ENCODE assay signal across 8 mouse cellular contexts in the genomic region with DNA sequence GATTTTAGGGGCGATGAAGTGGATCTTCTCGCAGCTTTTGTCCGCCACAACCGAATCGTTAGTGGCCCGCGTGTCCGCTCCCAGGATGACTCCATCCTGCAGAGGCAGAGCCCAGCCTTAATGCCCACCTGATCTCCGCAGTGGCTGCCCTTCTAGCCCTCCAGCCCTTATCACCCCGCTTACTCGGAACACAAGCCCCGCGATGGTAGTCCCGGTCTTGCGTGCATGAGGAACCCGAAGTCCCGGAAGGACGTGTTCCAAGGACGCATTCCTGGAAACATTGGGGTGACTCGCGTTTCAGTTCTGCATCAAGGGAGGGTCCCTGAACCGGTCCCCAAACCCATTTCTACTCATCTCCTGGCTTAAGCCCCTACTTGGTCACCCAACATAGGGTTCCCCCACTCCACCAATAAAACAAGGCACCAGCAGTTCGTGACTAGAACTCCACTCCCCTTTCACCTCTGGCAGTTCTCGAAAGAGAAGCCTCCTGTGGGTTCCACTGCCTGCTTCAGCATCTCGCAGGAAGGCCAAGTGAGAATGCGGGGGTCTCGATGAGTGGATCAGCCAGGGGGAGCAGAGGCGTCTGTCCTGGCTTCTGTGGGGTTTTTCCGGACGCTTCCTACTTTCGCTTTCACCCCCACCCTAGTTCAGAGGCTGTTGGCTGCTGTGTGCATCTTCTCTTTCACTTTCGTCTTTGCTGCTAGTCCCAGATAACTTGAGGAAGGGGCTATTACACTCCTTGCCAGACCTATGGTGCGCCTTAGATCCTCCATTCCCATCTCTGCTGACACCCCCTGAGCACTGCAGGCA. TPM values are rescaled to one million over a fixed set of nuclear protein-coding genes. Genes with fewer than 3 reads are reported as not detected.
DNase-seq lines count a peak whose midpoint lies in the region; ATAC-seq and TF ChIP-seq lines count a peak whose summit lies in the region.

No protein-coding gene starts in this region.

- H3K4me2 ChIP-seq in liver, embryonic 15.5 days: peak overlapping the region; percentile 93
- H3K4me2 ChIP-seq in neural tube, embryonic 13.5 days: peak overlapping the region; percentile 97

- peak overlapping the region; percentile 72 for H3K9ac ChIP-seq in liver, embryonic 15.5 days
- peak overlapping the region; percentile 83 for H3K9ac ChIP-seq in neural tube, embryonic 13.5 days

- WGBS in liver, embryonic 15.5 days (ENCODE audit: insufficient replicate concordance): under 1% methylated on average over 33 of the region's 33 CpGs
- 2% methylated on average over 33 of the region's 33 CpGs for WGBS in neural tube, embryonic 13.5 days

- peaks cover 60% of the 10 kb centered on the region for H3K36me3 ChIP-seq in G1E (replicated peaks)
- H3K36me3 ChIP-seq in liver, embryonic 15.5 days (replicated peaks): 0 out of 2 replicates have a peak, but pooled peaks cover 10% of the 10 kb centered on the region
- H3K36me3 ChIP-seq in neural tube, embryonic 13.5 days: peaks cover 11% of the 10 kb centered on the region; the same call in 1 of the 2 replicates

- ATAC-seq in G1E (ENCODE audit: extremely low read depth, insufficient number of reproducible peaks, low FRiP score, poor library complexity, severe bottlenecking): no peak
- ATAC-seq in liver, embryonic 15.5 days (ENCODE audit: insufficient read depth): peak; percentile 14
- peak; percentile 49 for ATAC-seq in neural tube, embryonic 13.5 days (ENCODE audit: low read depth)

- H3K27me3 ChIP-seq in G1E (ENCODE audit: insufficient read depth, low read length): no peaks in the 10 kb centered on the region
- no peaks in the 10 kb centered on the region for H3K27me3 ChIP-seq in liver, embryonic 15.5 days
- no peaks in the 10 kb centered on the region for H3K27me3 ChIP-seq in neural tube, embryonic 13.5 days

- TF ChIP-seq CTCF in G1E (IDR thresholded peaks at IDR 0.05; ENCODE audit: low read depth, low read length): no peak
- no peak for TF ChIP-seq CTCF in cortical plate, adult 2 months (IDR thresholded peaks at IDR 0.05; ENCODE audit: extremely low read depth, insufficient read depth, low read length)

- peaks cover 66% of the 10 kb centered on the region for H3K4me1 ChIP-seq in G1E (ENCODE audit: insufficient read depth, low read depth, low read length)
- H3K4me1 ChIP-seq in cortical plate, adult 2 months (ENCODE audit: control insufficient read depth, insufficient read depth, low read length): peaks cover 2% of the 10 kb centered on the region; the same call in 1 of the 2 replicates
- H3K4me1 ChIP-seq in liver, embryonic 15.5 days (replicated peaks): peaks cover 34% of the 10 kb centered on the region
- H3K4me1 ChIP-seq in neural tube, embryonic 13.5 days (replicated peaks): peaks cover 25% of the 10 kb centered on the region

- no peaks in the 10 kb centered on the region for H3K9me3 ChIP-seq in G1E (replicated peaks)
- no peaks in the 10 kb centered on the region for H3K9me3 ChIP-seq in liver, embryonic 15.5 days (replicated peaks)
- no peaks in the 10 kb centered on the region for H3K9me3 ChIP-seq in neural tube, embryonic 13.5 days

- peak; percentile 17; the same call in 1 of the 2 replicates for TF ChIP-seq POLR2A in cortical plate, adult 2 months (IDR thresholded peaks at IDR 0.05; ENCODE audit: extremely low read depth, insufficient read depth, low read length)

- DNase-seq in A20 (ENCODE audit: low read depth, low spot score) (peak; percentile 86), G1E (ENCODE audit: low spot score) (peak; percentile 65)
- DNase-seq in heart, adult 9 months (ENCODE audit: low spot score in 2 of 2): peak; percentile 72 to 82
- DNase-seq in kidney, adult 9 months: peak; percentile 57
- peak; percentile 57 for DNase-seq in thymus, postnatal 4 days

- peak overlapping the region; percentile 89 for H3K27ac ChIP-seq in cortical plate, adult 2 months (ENCODE audit: insufficient read depth, low read length)
- peak overlapping the region; percentile 82 for H3K27ac ChIP-seq in liver, embryonic 15.5 days (replicated peaks)
- peak overlapping the region; percentile 94 for H3K27ac ChIP-seq in neural tube, embryonic 13.5 days (replicated peaks)

- peak overlapping the region; percentile 94 for H3K4me3 ChIP-seq in G1E (ENCODE audit: low read depth, low read length)
- peak overlapping the region; percentile 91 for H3K4me3 ChIP-seq in cortical plate, adult 2 months (ENCODE audit: insufficient read depth, low read length)
- peak overlapping the region; percentile 72 for H3K4me3 ChIP-seq in liver, embryonic 15.5 days (replicated peaks)
- H3K4me3 ChIP-seq in neural tube, embryonic 13.5 days: peak overlapping the region; percentile 71

RNA-seq across cellular contexts. Expression of a gene that starts 0.5 kb away (rescaled TPM):
- 14.4 and 16.3 TPM in 2 replicates for total RNA-seq in G1E (2014; fragmentation: Nextera tagmentation)
- total RNA-seq in G1E (2017): 15.3 and 19.7 TPM in 2 replicates
- polyA plus RNA-seq in G1E (2012): 125 and 148 TPM in 2 replicates
- 137 and 147 TPM in 2 replicates for polyA plus RNA-seq in cortical plate, adult 2 months (2012; rRNA removed)
- polyA plus RNA-seq in liver, embryonic 15.5 days (2015; fragmentation: Nextera tagmentation; extraction: Ambion mirVana): 45.0 and 47.9 TPM in 2 replicates
- 43.1 and 43.2 TPM in 2 replicates for polyA plus RNA-seq in neural tube, embryonic 13.5 days (2015; fragmentation: Nextera tagmentation; extraction: Ambion mirVana)

RNA-seq across cellular contexts. Expression of a gene that starts 4.0 kb away (rescaled TPM):
- total RNA-seq in G1E (2014; fragmentation: Nextera tagmentation) (not detected in 2 replicates), G1E (2017) (0.38 and 1.1 TPM in 2 replicates)
- 0.14 TPM in 1 of 2 replicates, not detected in the other for polyA plus RNA-seq in G1E (2012)
- polyA plus RNA-seq in cortical plate, adult 2 months (2012; rRNA removed): 3.4 and 3.6 TPM in 2 replicates
- 0.20 and 0.36 TPM in 2 replicates for polyA plus RNA-seq in liver, embryonic 15.5 days (2015; fragmentation: Nextera tagmentation; extraction: Ambion mirVana)
- 3.1 and 3.6 TPM in 2 replicates for polyA plus RNA-seq in neural tube, embryonic 13.5 days (2015; fragmentation: Nextera tagmentation; extraction: Ambion mirVana)

RNA-seq across cellular contexts. Expression of a gene that starts 5.5 kb away (rescaled TPM):
- total RNA-seq in G1E (2014; fragmentation: Nextera tagmentation) (0.92 TPM in 1 of 2 replicates, not detected in the other), G1E (2017) (0.17 and 0.22 TPM in 2 replicates)
- 0.29 and 0.40 TPM in 2 replicates for polyA plus RNA-seq in G1E (2012)
- polyA plus RNA-seq in cortical plate, adult 2 months (2012; rRNA removed): 54.4 and 55.7 TPM in 2 replicates
- 70.8 and 85.2 TPM in 2 replicates for polyA plus RNA-seq in liver, embryonic 15.5 days (2015; fragmentation: Nextera tagmentation; extraction: Ambion mirVana)
- 0.59 and 0.71 TPM in 2 replicates for polyA plus RNA-seq in neural tube, embryonic 13.5 days (2015; fragmentation: Nextera tagmentation; extraction: Ambion mirVana)

RNA-seq across cellular contexts. Expression of a gene that starts 28.2 kb away (rescaled TPM):
- total RNA-seq in G1E (2014; fragmentation: Nextera tagmentation): 3.7 and 4.4 TPM in 2 replicates
- total RNA-seq in G1E (2017): 6.6 and 7.2 TPM in 2 replicates
- polyA plus RNA-seq in G1E (2012): 7.4 and 8.7 TPM in 2 replicates
- polyA plus RNA-seq in cortical plate, adult 2 months (2012; rRNA removed): 23.6 and 25.8 TPM in 2 replicates
- 10.6 and 11.9 TPM in 2 replicates for polyA plus RNA-seq in liver, embryonic 15.5 days (2015; fragmentation: Nextera tagmentation; extraction: Ambion mirVana)
- polyA plus RNA-seq in neural tube, embryonic 13.5 days (2015; fragmentation: Nextera tagmentation; extraction: Ambion mirVana): 8.7 and 11.0 TPM in 2 replicates

RNA-seq across cellular contexts. Expression of a gene that starts 37.5 kb away (rescaled TPM):
- total RNA-seq in G1E (2014; fragmentation: Nextera tagmentation) (26.1 and 32.1 TPM in 2 replicates), G1E (2017) (21.3 and 22.7 TPM in 2 replicates)
- 13.1 and 19.5 TPM in 2 replicates for polyA plus RNA-seq in G1E (2012)
- polyA plus RNA-seq in cortical plate, adult 2 months (2012; rRNA removed): 13.1 and 13.3 TPM in 2 replicates
- 10.3 and 12.5 TPM in 2 replicates for polyA plus RNA-seq in liver, embryonic 15.5 days (2015; fragmentation: Nextera tagmentation; extraction: Ambion mirVana)
- polyA plus RNA-seq in neural tube, embryonic 13.5 days (2015; fragmentation: Nextera tagmentation; extraction: Ambion mirVana): 14.2 and 14.3 TPM in 2 replicates

Comparison
In these comparisons a context has a peak if more than half of its experiments do, and no peak if none do; other contexts are left out.
1. RNA of a gene that starts 5.5 kb away (polyA plus RNA-seq): 70.8 to 85.2 TPM in liver, embryonic 15.5 days and 54.4 to 55.7 TPM in cortical plate, adult 2 months; 0.59 to 0.71 TPM in neural tube, embryonic 13.5 days and 0.29 to 0.40 TPM in G1E; every median in the first group is over 10 times any median in the second.
2. Peak in every context shown above with its lines, with median percentiles within 50 percentile points of each other: DNase-seq, H3K4me3 ChIP-seq and H3K27ac ChIP-seq.